Mouse (Mus musculus) MEL (cell line): ENCODE results near the gene Serinc3. TPM values are rescaled to one million over a fixed set of nuclear protein-coding genes. Genes with fewer than 3 reads are reported as not detected.

Experiments
- DNase-seq: peaks from one replicate; pipeline ENCODE4 v3.0.0; 2011; ENCODE audit warnings: low read depth, low spot score
- H3K27ac ChIP-seq: 2 replicates; pipeline ENCODE4 v1.5.1; 2012; ENCODE audit warnings: low read depth, mild to moderate bottlenecking, control low read depth, low read length, moderate library complexity; ENCODE audit not compliant: control insufficient read depth
- H3K27me3 ChIP-seq, 2 experiments: fragments of 150-350 bp in 1 of 2; sonication (generic) in 1 of 2; 2 replicates each; pipeline ENCODE4 v1.6.1; 2012; ENCODE audit warnings: low read length in 2 of 2, mild to moderate bottlenecking in 2 of 2, improper control_type of control experiment in 1 of 2, moderate library complexity in 1 of 2; ENCODE audit not compliant: insufficient read depth in 2 of 2, control insufficient read depth in 1 of 2
- H3K36me3 ChIP-seq, 2 experiments: 2 replicates each; pipeline ENCODE4 v1.6.1; 2012 to 2014; ENCODE audit warnings: low read length in 2 of 2, improper control_type of control experiment in 1 of 2, inconsistent platforms in 1 of 2, mild to moderate bottlenecking in 1 of 2; ENCODE audit not compliant: insufficient read depth in 2 of 2, control insufficient read depth in 1 of 2
- H3K4me1 ChIP-seq, 2 experiments: fragments of 150-350 bp in 1 of 2; sonication (generic) in 1 of 2; 2 replicates each; pipeline ENCODE4 v1.6.1; 2012; ENCODE audit warnings: low read length in 2 of 2, improper control_type of control experiment in 1 of 2, mild to moderate bottlenecking in 1 of 2; ENCODE audit not compliant: insufficient read depth in 2 of 2, control insufficient read depth in 1 of 2
- H3K4me3 ChIP-seq, 2 experiments: fragments of 150-350 bp in 1 of 2; sonication (generic) in 1 of 2; 2 replicates each; pipeline ENCODE4 v1.5.1; 2012; ENCODE audit warnings: low read depth in 2 of 2, low read length in 2 of 2, mild to moderate bottlenecking in 2 of 2, moderate library complexity in 2 of 2, control low read depth in 1 of 2, improper control_type of control experiment in 1 of 2; ENCODE audit not compliant: control insufficient read depth in 1 of 2, insufficient read depth in 1 of 2
- H3K79me2 ChIP-seq: 2 replicates; pipeline ENCODE4 v1.6.1; 2012; ENCODE audit warnings: mild to moderate bottlenecking, low read length, moderate library complexity; ENCODE audit not compliant: control insufficient read depth, poor library complexity, insufficient read depth
- H3K9ac ChIP-seq: 2 replicates; pipeline ENCODE4 v1.6.1; 2012; ENCODE audit warnings: low read depth, mild to moderate bottlenecking, control low read depth, low read length, moderate library complexity; ENCODE audit not compliant: control insufficient read depth, poor library complexity, severe bottlenecking
- H3K9me3 ChIP-seq: fragments of 150-350 bp; sonication (generic); replicated peaks from 2 replicates; pipeline ENCODE4 v1.6.1; 2012; ENCODE audit warnings: mild to moderate bottlenecking, low read length, improper control_type of control experiment, moderate library complexity; ENCODE audit not compliant: insufficient read depth
- BHLHE40 ChIP-seq: IDR thresholded peaks from 2 replicates; pipeline ENCODE4 v1.6.1; 2012; ENCODE audit warnings: low read depth, mild to moderate bottlenecking, inconsistent platforms, low read length, improper control_type of control experiment, borderline replicate concordance
- CHD1 ChIP-seq: IDR thresholded peaks from 2 replicates; pipeline ENCODE4 v1.6.1; 2012; ENCODE audit warnings: low read depth, mild to moderate bottlenecking, inconsistent platforms, low read length, improper control_type of control experiment
- CHD2 ChIP-seq: IDR thresholded peaks from 2 replicates; pipeline ENCODE4 v1.6.1; 2011; ENCODE audit warnings: low read length, improper control_type of control experiment
- CTCF ChIP-seq, 3 experiments: IDR thresholded peaks in 2 of 3; conservative IDR thresholded peaks in 1 of 3; 2 replicates each; pipeline ENCODE4 v1.5.1; 2011 to 2012; ENCODE audit warnings: low read length in 3 of 3, low read depth in 2 of 3, mild to moderate bottlenecking in 2 of 3, improper control_type of control experiment in 1 of 3, inconsistent platforms in 1 of 3, mixed read lengths in 1 of 3, moderate library complexity in 1 of 3; ENCODE audit not compliant: control insufficient read depth in 1 of 3, insufficient read depth in 1 of 3, poor library complexity in 1 of 3, severe bottlenecking in 1 of 3
- E2F4 ChIP-seq: IDR thresholded peaks from 2 replicates; pipeline ENCODE4 v1.6.1; 2011; ENCODE audit warnings: low read depth, low read length, improper control_type of control experiment, borderline replicate concordance
- ELF1 ChIP-seq: IDR thresholded peaks from 2 replicates; pipeline ENCODE4 v1.6.1; 2014; ENCODE audit warnings: low read depth, mild to moderate bottlenecking, inconsistent platforms, low read length, improper control_type of control experiment, moderate library complexity
- EP300 ChIP-seq, 2 experiments: IDR thresholded peaks; 2 replicates each; pipeline ENCODE4 v1.6.1; 2011; ENCODE audit warnings: improper control_type of control experiment in 2 of 2, low read length in 2 of 2, low read depth in 1 of 2, mild to moderate bottlenecking in 1 of 2
- ETS1 ChIP-seq: IDR thresholded peaks from 2 replicates; pipeline ENCODE4 v1.6.1; 2012; ENCODE audit warnings: low read depth, mild to moderate bottlenecking, inconsistent platforms, low read length, improper control_type of control experiment, moderate library complexity
- GATA1 ChIP-seq: IDR thresholded peaks from 2 replicates; pipeline ENCODE4 v1.6.1; 2011; ENCODE audit warnings: low read depth, low read length, improper control_type of control experiment
- JUND ChIP-seq: IDR thresholded peaks from 2 replicates; pipeline ENCODE4 v1.6.1; 2011; ENCODE audit warnings: low read depth, mild to moderate bottlenecking, improper control_type of control experiment, low read length
- KAT2A ChIP-seq: conservative IDR thresholded peaks from 2 replicates; pipeline ENCODE4 v1.6.1; 2012; ENCODE audit warnings: low read depth, low read length, improper control_type of control experiment, inconsistent platforms
- MAFK ChIP-seq: IDR thresholded peaks from 2 replicates; pipeline ENCODE4 v1.6.1; 2011; ENCODE audit warnings: low read depth, mild to moderate bottlenecking, low read length, improper control_type of control experiment, borderline replicate concordance
- MEF2A ChIP-seq: IDR thresholded peaks from 2 replicates; pipeline ENCODE4 v1.6.1; 2014; ENCODE audit warnings: low read depth, mild to moderate bottlenecking, inconsistent platforms, low read length, improper control_type of control experiment; ENCODE audit not compliant: poor library complexity, insufficient replicate concordance, severe bottlenecking; ENCODE audit errors: extremely low read depth
- MXI1 ChIP-seq: IDR thresholded peaks from 2 replicates; pipeline ENCODE4 v1.6.1; 2011; ENCODE audit warnings: mild to moderate bottlenecking, low read depth, low read length, improper control_type of control experiment
- MYB ChIP-seq: IDR thresholded peaks from 2 replicates; pipeline ENCODE4 v1.6.1; 2011; ENCODE audit warnings: mild to moderate bottlenecking, low read depth, low read length, improper control_type of control experiment
- MYC ChIP-seq: IDR thresholded peaks from 2 replicates; pipeline ENCODE4 v1.6.1; 2011; ENCODE audit warnings: low read depth, mild to moderate bottlenecking, low read length, improper control_type of control experiment, moderate library complexity
- NELFE ChIP-seq: IDR thresholded peaks from 2 replicates; pipeline ENCODE4 v1.6.1; 2011; ENCODE audit warnings: low read depth, low read length, improper control_type of control experiment
- NRF1 ChIP-seq: IDR thresholded peaks from 2 replicates; pipeline ENCODE4 v1.6.1; 2014; ENCODE audit warnings: low read depth, mild to moderate bottlenecking, inconsistent platforms, low read length, improper control_type of control experiment, moderate library complexity; ENCODE audit not compliant: poor library complexity, insufficient read depth, severe bottlenecking
- POLR2A ChIP-seq, 2 experiments: IDR thresholded peaks; 2 replicates each; pipeline ENCODE4 v1.6.1; 2011 to 2012; ENCODE audit warnings: low read length in 2 of 2, mild to moderate bottlenecking in 2 of 2, control low read depth in 1 of 2, improper control_type of control experiment in 1 of 2, low read depth in 1 of 2, moderate library complexity in 1 of 2; ENCODE audit not compliant: control insufficient read depth in 1 of 2, insufficient read depth in 1 of 2, poor library complexity in 1 of 2
- POLR2AphosphoS2 ChIP-seq: IDR thresholded peaks from 2 replicates; pipeline ENCODE4 v1.6.1; 2011; ENCODE audit warnings: low read length, improper control_type of control experiment
- POLR2AphosphoS5 ChIP-seq: IDR thresholded peaks from 2 replicates; pipeline ENCODE4 v1.6.1; 2012; ENCODE audit warnings: low read depth, borderline replicate concordance, mild to moderate bottlenecking, inconsistent platforms, low read length, moderate library complexity, mixed read lengths
- RAD21 ChIP-seq: IDR thresholded peaks from 2 replicates; pipeline ENCODE4 v1.6.1; 2011; ENCODE audit warnings: mild to moderate bottlenecking, low read depth, low read length, improper control_type of control experiment
- SIN3A ChIP-seq: IDR thresholded peaks from 2 replicates; pipeline ENCODE4 v1.6.1; 2012; ENCODE audit warnings: low read length, improper control_type of control experiment, inconsistent platforms
- TAL1 ChIP-seq: IDR thresholded peaks from 2 replicates; pipeline ENCODE4 v1.6.1; 2012; ENCODE audit warnings: mild to moderate bottlenecking, inconsistent platforms, low read length, moderate library complexity, mixed read lengths
- TCF12 ChIP-seq: IDR thresholded peaks from 2 replicates; pipeline ENCODE4 v1.6.1; 2014; ENCODE audit warnings: low read depth, mild to moderate bottlenecking, inconsistent platforms, low read length, improper control_type of control experiment, moderate library complexity
- USF1 ChIP-seq: IDR thresholded peaks from 2 replicates; pipeline ENCODE4 v1.6.1; 2014; ENCODE audit warnings: low read depth, mild to moderate bottlenecking, inconsistent platforms, low read length, improper control_type of control experiment, moderate library complexity
- ZKSCAN1 ChIP-seq: IDR thresholded peaks from 2 replicates; pipeline ENCODE4 v1.6.1; 2012; ENCODE audit warnings: low read depth, mild to moderate bottlenecking, inconsistent platforms, low read length, improper control_type of control experiment, moderate library complexity
- ZMIZ1 ChIP-seq: IDR thresholded peaks from 2 replicates; pipeline ENCODE4 v1.6.1; 2012; ENCODE audit warnings: low read depth, mild to moderate bottlenecking, inconsistent platforms, low read length, improper control_type of control experiment, moderate library complexity
- ZNF384 ChIP-seq: IDR thresholded peaks from 2 replicates; pipeline ENCODE4 v1.6.1; 2012; ENCODE audit warnings: low read depth, mild to moderate bottlenecking, inconsistent platforms, low read length, improper control_type of control experiment
- polyA plus RNA-seq, 2 experiments: library from polyadenylated mRNA; stranded (reverse) in 1 of 2; unstranded in 1 of 2; fragments of >175 nt in 1 of 2; fragments of >200 nt in 1 of 2; gene quantifications; 2 replicates each; pipeline versions ENCODE4 v1.2.1 to v1.2.4; 2012; ENCODE audit warnings: low replicate concordance in 2 of 2, low read depth in 1 of 2; ENCODE audit not compliant: insufficient read length in 2 of 2, insufficient read depth in 1 of 2, missing spikeins in 1 of 2
- total RNA-seq: library from RNA; depleted of rRNA; stranded (reverse); fragments of 300-350 nt; gene quantifications from 2 replicates; pipeline ENCODE4 v1.2.3, GENCODE M21; 2012

Serinc3 gene
- total and polyA plus RNA-seq, 3 experiments: 348 to 650 (median 637) TPM

- peak; percentile 98 for TF ChIP-seq MYB
- peak; percentile 94; the same call in 1 of the 2 replicates for TF ChIP-seq POLR2AphosphoS5
- no peak for TF ChIP-seq RAD21
- TF ChIP-seq JUND: peak; percentile 91
- no peak for TF ChIP-seq CTCF (IDR thresholded peaks at IDR 0.05 in 2 of 3, conservative IDR thresholded peaks at IDR 0.05 in 1 of 3; ENCODE audit: control insufficient read depth in 1 of 3, insufficient read depth in 1 of 3, low read depth in 2 of 3, low read length in 3 of 3, poor library complexity in 1 of 3, severe bottlenecking in 1 of 3)
- no peak for TF ChIP-seq BHLHE40
- no peak for TF ChIP-seq NRF1
- TF ChIP-seq MAFK: no peak
- TF ChIP-seq ZMIZ1: peak; percentile 99
- peak; percentile 80; the same call in 1 of the 2 replicates for TF ChIP-seq NELFE
- peak; percentile 88; the same call in 1 of the 2 replicates for TF ChIP-seq POLR2AphosphoS2
Observed at GRCm38 (mm10) chr2:163642685-163643575, 2.0 kb downstream of the Serinc3 start (continued).

- Histone ChIP-seq H3K27ac (peak overlapping the region; percentile 92), H3K4me1 (peaks cover 18 to 28% of the 10 kb centered on the region in 2 experiments), H3K27me3 (no peaks in the 10 kb centered on the region), H3K4me3 (no peak overlapping the region), H3K36me3 (peaks cover 39 to 60% of the 10 kb centered on the region in 2 experiments), H3K79me2 (peaks cover 70% of the 10 kb centered on the region), H3K9me3 (no peaks in the 10 kb centered on the region), H3K9ac (peak overlapping the region; percentile 20)
- TF ChIP-seq MEF2A (peak; percentile 29; the same call in 1 of the 2 replicates), CHD1 (no peak), EP300 (IDR thresholded peaks at IDR 0.05; ENCODE audit: low read depth in 1 of 2, low read length in 2 of 2) (peak; percentile 47 to 91; a peak in 3 of 4 replicates), KAT2A (no peak), MYC (no peak), GATA1 (peak; percentile 65), ZNF384 (0 out of 2 replicates have a peak, but pooled peaks have one; percentile 19), ELF1 (no peak), CHD2 (no peak), USF1 (no peak), SIN3A (peak; percentile 56), TAL1 (peak; percentile 70), POLR2A (IDR thresholded peaks at IDR 0.05; ENCODE audit: control insufficient read depth in 1 of 2, insufficient read depth in 1 of 2, low read depth in 1 of 2, low read length in 2 of 2, poor library complexity in 1 of 2) (no peak), CTCF (IDR thresholded peaks at IDR 0.05 in 2 of 3, conservative IDR thresholded peaks at IDR 0.05 in 1 of 3; ENCODE audit: control insufficient read depth in 1 of 3, insufficient read depth in 1 of 3, low read depth in 2 of 3, low read length in 3 of 3, poor library complexity in 1 of 3, severe bottlenecking in 1 of 3) (no peak), TCF12 (peak; percentile 90), ZKSCAN1 (no peak), MYB (peak; percentile 77), ETS1 (peak; percentile 84), MXI1 (no peak), E2F4 (no peak)
- DNase-seq: peak; percentile 61
Observed at GRCm38 (mm10) chr2:163641681-163642080, 3.2 kb downstream of the Serinc3 start.
